Mouse (Mus musculus) MEL (cell line): Measurements from ENCODE around the gene Sh3d19. TPM values are rescaled to one million over a fixed set of nuclear protein-coding genes. Genes with fewer than 3 reads are reported as not detected.
"Not testable (repeated sequence)": the region's sequence is repeated elsewhere in the genome, so short reads cannot be mapped to it uniquely, and the experiment has no call there.

Experiments
- DNase-seq: peaks from one replicate; pipeline ENCODE4 v3.0.0; 2011; ENCODE audit warnings: low read depth, low spot score
- H3K27ac ChIP-seq: 2 replicates; pipeline ENCODE4 v1.5.1; 2012; ENCODE audit warnings: low read depth, mild to moderate bottlenecking, control low read depth, low read length, moderate library complexity; ENCODE audit not compliant: control insufficient read depth
- H3K27me3 ChIP-seq, 2 experiments: fragments of 150-350 bp in 1 of 2; sonication (generic) in 1 of 2; 2 replicates each; pipeline ENCODE4 v1.6.1; 2012; ENCODE audit warnings: low read length in 2 of 2, mild to moderate bottlenecking in 2 of 2, improper control_type of control experiment in 1 of 2, moderate library complexity in 1 of 2; ENCODE audit not compliant: insufficient read depth in 2 of 2, control insufficient read depth in 1 of 2
- H3K36me3 ChIP-seq, 2 experiments: 2 replicates each; pipeline ENCODE4 v1.6.1; 2012 to 2014; ENCODE audit warnings: low read length in 2 of 2, improper control_type of control experiment in 1 of 2, inconsistent platforms in 1 of 2, mild to moderate bottlenecking in 1 of 2; ENCODE audit not compliant: insufficient read depth in 2 of 2, control insufficient read depth in 1 of 2
- H3K4me1 ChIP-seq, 2 experiments: fragments of 150-350 bp in 1 of 2; sonication (generic) in 1 of 2; 2 replicates each; pipeline ENCODE4 v1.6.1; 2012; ENCODE audit warnings: low read length in 2 of 2, improper control_type of control experiment in 1 of 2, mild to moderate bottlenecking in 1 of 2; ENCODE audit not compliant: insufficient read depth in 2 of 2, control insufficient read depth in 1 of 2
- H3K4me3 ChIP-seq, 2 experiments: fragments of 150-350 bp in 1 of 2; sonication (generic) in 1 of 2; 2 replicates each; pipeline ENCODE4 v1.5.1; 2012; ENCODE audit warnings: low read depth in 2 of 2, low read length in 2 of 2, mild to moderate bottlenecking in 2 of 2, moderate library complexity in 2 of 2, control low read depth in 1 of 2, improper control_type of control experiment in 1 of 2; ENCODE audit not compliant: control insufficient read depth in 1 of 2, insufficient read depth in 1 of 2
- H3K79me2 ChIP-seq: 2 replicates; pipeline ENCODE4 v1.6.1; 2012; ENCODE audit warnings: mild to moderate bottlenecking, low read length, moderate library complexity; ENCODE audit not compliant: control insufficient read depth, poor library complexity, insufficient read depth
- H3K9ac ChIP-seq: 2 replicates; pipeline ENCODE4 v1.6.1; 2012; ENCODE audit warnings: low read depth, mild to moderate bottlenecking, control low read depth, low read length, moderate library complexity; ENCODE audit not compliant: control insufficient read depth, poor library complexity, severe bottlenecking
- H3K9me3 ChIP-seq: fragments of 150-350 bp; sonication (generic); replicated peaks from 2 replicates; pipeline ENCODE4 v1.6.1; 2012; ENCODE audit warnings: mild to moderate bottlenecking, low read length, improper control_type of control experiment, moderate library complexity; ENCODE audit not compliant: insufficient read depth
- CHD1 ChIP-seq: IDR thresholded peaks from 2 replicates; pipeline ENCODE4 v1.6.1; 2012; ENCODE audit warnings: low read depth, mild to moderate bottlenecking, inconsistent platforms, low read length, improper control_type of control experiment
- CTCF ChIP-seq, 3 experiments: IDR thresholded peaks in 2 of 3; conservative IDR thresholded peaks in 1 of 3; 2 replicates each; pipeline ENCODE4 v1.5.1; 2011 to 2012; ENCODE audit warnings: low read length in 3 of 3, low read depth in 2 of 3, mild to moderate bottlenecking in 2 of 3, improper control_type of control experiment in 1 of 3, inconsistent platforms in 1 of 3, mixed read lengths in 1 of 3, moderate library complexity in 1 of 3; ENCODE audit not compliant: control insufficient read depth in 1 of 3, insufficient read depth in 1 of 3, poor library complexity in 1 of 3, severe bottlenecking in 1 of 3
- ELF1 ChIP-seq: IDR thresholded peaks from 2 replicates; pipeline ENCODE4 v1.6.1; 2014; ENCODE audit warnings: low read depth, mild to moderate bottlenecking, inconsistent platforms, low read length, improper control_type of control experiment, moderate library complexity
- EP300 ChIP-seq, 2 experiments: IDR thresholded peaks; 2 replicates each; pipeline ENCODE4 v1.6.1; 2011; ENCODE audit warnings: improper control_type of control experiment in 2 of 2, low read length in 2 of 2, low read depth in 1 of 2, mild to moderate bottlenecking in 1 of 2
- GABPA ChIP-seq: IDR thresholded peaks from 2 replicates; pipeline ENCODE4 v1.6.1; 2012; ENCODE audit warnings: low read depth, mild to moderate bottlenecking, inconsistent platforms, low read length, improper control_type of control experiment, moderate library complexity
- GATA1 ChIP-seq: IDR thresholded peaks from 2 replicates; pipeline ENCODE4 v1.6.1; 2011; ENCODE audit warnings: low read depth, low read length, improper control_type of control experiment
- HCFC1 ChIP-seq: IDR thresholded peaks from 2 replicates; pipeline ENCODE4 v1.6.1; 2012; ENCODE audit warnings: low read depth, mild to moderate bottlenecking, inconsistent platforms, low read length, improper control_type of control experiment, moderate library complexity
- JUND ChIP-seq: IDR thresholded peaks from 2 replicates; pipeline ENCODE4 v1.6.1; 2011; ENCODE audit warnings: low read depth, mild to moderate bottlenecking, improper control_type of control experiment, low read length
- KAT2A ChIP-seq: conservative IDR thresholded peaks from 2 replicates; pipeline ENCODE4 v1.6.1; 2012; ENCODE audit warnings: low read depth, low read length, improper control_type of control experiment, inconsistent platforms
- MAFK ChIP-seq: IDR thresholded peaks from 2 replicates; pipeline ENCODE4 v1.6.1; 2011; ENCODE audit warnings: low read depth, mild to moderate bottlenecking, low read length, improper control_type of control experiment, borderline replicate concordance
- MEF2A ChIP-seq: IDR thresholded peaks from 2 replicates; pipeline ENCODE4 v1.6.1; 2014; ENCODE audit warnings: low read depth, mild to moderate bottlenecking, inconsistent platforms, low read length, improper control_type of control experiment; ENCODE audit not compliant: poor library complexity, insufficient replicate concordance, severe bottlenecking; ENCODE audit errors: extremely low read depth
- MXI1 ChIP-seq: IDR thresholded peaks from 2 replicates; pipeline ENCODE4 v1.6.1; 2011; ENCODE audit warnings: mild to moderate bottlenecking, low read depth, low read length, improper control_type of control experiment
- MYC ChIP-seq: IDR thresholded peaks from 2 replicates; pipeline ENCODE4 v1.6.1; 2011; ENCODE audit warnings: low read depth, mild to moderate bottlenecking, low read length, improper control_type of control experiment, moderate library complexity
- NELFE ChIP-seq: IDR thresholded peaks from 2 replicates; pipeline ENCODE4 v1.6.1; 2011; ENCODE audit warnings: low read depth, low read length, improper control_type of control experiment
- NRF1 ChIP-seq: IDR thresholded peaks from 2 replicates; pipeline ENCODE4 v1.6.1; 2014; ENCODE audit warnings: low read depth, mild to moderate bottlenecking, inconsistent platforms, low read length, improper control_type of control experiment, moderate library complexity; ENCODE audit not compliant: poor library complexity, insufficient read depth, severe bottlenecking
- POLR2AphosphoS5 ChIP-seq: IDR thresholded peaks from 2 replicates; pipeline ENCODE4 v1.6.1; 2012; ENCODE audit warnings: low read depth, borderline replicate concordance, mild to moderate bottlenecking, inconsistent platforms, low read length, moderate library complexity, mixed read lengths
- RAD21 ChIP-seq: IDR thresholded peaks from 2 replicates; pipeline ENCODE4 v1.6.1; 2011; ENCODE audit warnings: mild to moderate bottlenecking, low read depth, low read length, improper control_type of control experiment
- SIN3A ChIP-seq: IDR thresholded peaks from 2 replicates; pipeline ENCODE4 v1.6.1; 2012; ENCODE audit warnings: low read length, improper control_type of control experiment, inconsistent platforms
- SMC3 ChIP-seq: IDR thresholded peaks from 2 replicates; pipeline ENCODE4 v1.6.1; 2011; ENCODE audit warnings: low read depth, low read length, improper control_type of control experiment
- TAL1 ChIP-seq: IDR thresholded peaks from 2 replicates; pipeline ENCODE4 v1.6.1; 2012; ENCODE audit warnings: mild to moderate bottlenecking, inconsistent platforms, low read length, moderate library complexity, mixed read lengths
- TCF12 ChIP-seq: IDR thresholded peaks from 2 replicates; pipeline ENCODE4 v1.6.1; 2014; ENCODE audit warnings: low read depth, mild to moderate bottlenecking, inconsistent platforms, low read length, improper control_type of control experiment, moderate library complexity
- USF1 ChIP-seq: IDR thresholded peaks from 2 replicates; pipeline ENCODE4 v1.6.1; 2014; ENCODE audit warnings: low read depth, mild to moderate bottlenecking, inconsistent platforms, low read length, improper control_type of control experiment, moderate library complexity
- USF2 ChIP-seq, 2 experiments: IDR thresholded peaks; 2 replicates each; pipeline ENCODE4 v1.6.1; 2011 to 2012; ENCODE audit warnings: improper control_type of control experiment in 2 of 2, low read length in 2 of 2, borderline replicate concordance in 1 of 2, inconsistent platforms in 1 of 2, low read depth in 1 of 2, mild to moderate bottlenecking in 1 of 2; ENCODE audit not compliant: insufficient read depth in 1 of 2
- ZC3H11A ChIP-seq: IDR thresholded peaks from 2 replicates; pipeline ENCODE4 v1.6.1; 2012; ENCODE audit warnings: low read depth, mild to moderate bottlenecking, inconsistent platforms, low read length, improper control_type of control experiment
- ZMIZ1 ChIP-seq: IDR thresholded peaks from 2 replicates; pipeline ENCODE4 v1.6.1; 2012; ENCODE audit warnings: low read depth, mild to moderate bottlenecking, inconsistent platforms, low read length, improper control_type of control experiment, moderate library complexity
- polyA plus RNA-seq, 2 experiments: library from polyadenylated mRNA; stranded (reverse) in 1 of 2; unstranded in 1 of 2; fragments of >175 nt in 1 of 2; fragments of >200 nt in 1 of 2; gene quantifications; 2 replicates each; pipeline versions ENCODE4 v1.2.1 to v1.2.4; 2012; ENCODE audit warnings: low replicate concordance in 2 of 2, low read depth in 1 of 2; ENCODE audit not compliant: insufficient read length in 2 of 2, insufficient read depth in 1 of 2, missing spikeins in 1 of 2
- total RNA-seq: library from RNA; depleted of rRNA; stranded (reverse); fragments of 300-350 nt; gene quantifications from 2 replicates; pipeline ENCODE4 v1.2.3, GENCODE M21; 2012

Sh3d19 gene
- total and polyA plus RNA-seq, 3 experiments: 2.2 to 4.8 TPM; not detected in 1

- Histone ChIP-seq H3K9ac (no peak overlapping the region), H3K4me3 (no peak overlapping the region), H3K79me2 (no peaks in the 10 kb centered on the region), H3K9me3 (no peaks in the 10 kb centered on the region), H3K27me3 (no peaks in the 10 kb centered on the region), H3K36me3 (no peaks in the 10 kb centered on the region), H3K4me1 (no peaks in the 10 kb centered on the region), H3K27ac (no peak overlapping the region)
- no peak for DNase-seq
- TF ChIP-seq ZMIZ1: no peak
- TF ChIP-seq NELFE: no peak
- TF ChIP-seq MAFK: no peak
- TF ChIP-seq GATA1: no peak
- no peak for TF ChIP-seq KAT2A
- TF ChIP-seq ZC3H11A: no peak
- TF ChIP-seq TCF12: no peak
- no peak for TF ChIP-seq NRF1
- TF ChIP-seq SMC3: no peak
- TF ChIP-seq EP300 (IDR thresholded peaks at IDR 0.05; ENCODE audit: low read depth in 1 of 2, low read length in 2 of 2): no peak
Measured at GRCm38 (mm10) chr3:85974451-85974850, 3.5 kb downstream of the Sh3d19 start.

GRCm38 (mm10) chr3:85980036-85980435 lies 9.1 kb downstream of the Sh3d19 start:
- no peak overlapping the region for H3K4me3 ChIP-seq
- no peak for TF ChIP-seq GATA1
- no peak for TF ChIP-seq MXI1
- no peak for TF ChIP-seq CHD1
- no peak for TF ChIP-seq TAL1
- no peak for TF ChIP-seq USF1
- TF ChIP-seq POLR2AphosphoS5: no peak
- TF ChIP-seq KAT2A: no peak
- no peak for TF ChIP-seq MEF2A
- no peak for TF ChIP-seq CTCF (IDR thresholded peaks at IDR 0.05 in 2 of 3, conservative IDR thresholded peaks at IDR 0.05 in 1 of 3; ENCODE audit: control insufficient read depth in 1 of 3, insufficient read depth in 1 of 3, low read depth in 2 of 3, low read length in 3 of 3, poor library complexity in 1 of 3, severe bottlenecking in 1 of 3)
- no peak for TF ChIP-seq ZMIZ1
- no peak for TF ChIP-seq USF2 (IDR thresholded peaks at IDR 0.05; ENCODE audit: borderline replicate concordance in 1 of 2, insufficient read depth in 1 of 2, low read depth in 1 of 2, low read length in 2 of 2)
- TF ChIP-seq RAD21: no peak
- TF ChIP-seq ELF1: no peak
- TF ChIP-seq GABPA: no peak
- TF ChIP-seq JUND: no peak
- TF ChIP-seq MYC: no peak
- no peak for TF ChIP-seq SIN3A
- TF ChIP-seq HCFC1: no peak
- no peak for TF ChIP-seq MAFK
- no peak for TF ChIP-seq NRF1
- H3K27ac ChIP-seq: no peak overlapping the region
- H3K79me2 ChIP-seq: no peaks in the 10 kb centered on the region
- H3K27me3 ChIP-seq: no peaks in the 10 kb centered on the region
- H3K4me1 ChIP-seq: no peaks in the 10 kb centered on the region
- no peak for DNase-seq
- no peaks in the 10 kb centered on the region for H3K36me3 ChIP-seq
- H3K9me3 ChIP-seq: no peaks in the 10 kb centered on the region
- H3K9ac ChIP-seq: no peak overlapping the region

- not testable (repeated sequence) for H3K36me3 ChIP-seq, H3K9ac ChIP-seq, H3K4me3 ChIP-seq, H3K9me3 ChIP-seq, H3K79me2 ChIP-seq, H3K27ac ChIP-seq, H3K27me3 ChIP-seq, DNase-seq, H3K4me1 ChIP-seq
Measured at GRCm38 (mm10) chr3:85981761-85982160, 10.9 kb downstream of the Sh3d19 start.
